Mouse (Mus musculus): ENCODE measurements around the gene Specc1l. TPM values are rescaled to one million over a fixed set of nuclear protein-coding genes. Genes with fewer than 3 reads are reported as not detected.

Gene Specc1l
- total RNA-seq, 2 experiments from 2014 or later = 25.5 to 36.3 TPM

DNA sequence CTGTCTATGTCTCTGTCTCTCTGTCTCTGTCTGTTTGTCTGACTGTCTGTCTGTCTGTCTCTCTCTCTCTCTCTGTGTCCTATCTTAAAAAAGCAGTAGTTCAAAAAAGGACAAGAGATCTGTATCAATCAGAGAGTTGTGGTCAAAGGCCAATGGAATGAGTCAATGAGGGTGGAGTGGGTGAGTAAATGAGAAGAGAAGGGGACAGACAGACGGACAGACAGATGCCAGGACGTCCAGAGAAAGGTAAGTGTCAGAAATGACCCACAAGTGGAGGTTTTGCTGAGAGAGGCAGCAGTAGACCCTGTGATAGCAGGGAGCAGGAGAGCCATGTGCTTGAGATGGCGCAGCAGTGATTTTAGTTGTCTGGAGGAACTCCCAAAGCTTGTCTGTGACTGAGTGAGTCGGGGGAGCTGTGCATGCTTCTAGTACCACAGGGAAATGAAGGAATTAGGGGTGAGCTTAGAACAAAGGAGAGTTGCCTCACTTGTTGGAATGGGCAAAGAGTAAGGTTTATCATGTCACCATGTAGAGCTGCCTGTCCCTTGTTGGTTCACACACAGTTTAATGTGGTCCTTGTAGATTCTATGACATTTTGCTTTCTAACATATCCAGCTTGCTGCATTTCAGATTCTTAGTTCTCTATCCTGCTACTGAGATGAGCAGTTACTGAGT, 10.2 kb downstream of the Specc1l start:
- ATAC-seq (replicated peaks; ENCODE audit: low FRiP score, low TSS enrichment, poor library complexity, severe bottlenecking) = no peak

DNA sequence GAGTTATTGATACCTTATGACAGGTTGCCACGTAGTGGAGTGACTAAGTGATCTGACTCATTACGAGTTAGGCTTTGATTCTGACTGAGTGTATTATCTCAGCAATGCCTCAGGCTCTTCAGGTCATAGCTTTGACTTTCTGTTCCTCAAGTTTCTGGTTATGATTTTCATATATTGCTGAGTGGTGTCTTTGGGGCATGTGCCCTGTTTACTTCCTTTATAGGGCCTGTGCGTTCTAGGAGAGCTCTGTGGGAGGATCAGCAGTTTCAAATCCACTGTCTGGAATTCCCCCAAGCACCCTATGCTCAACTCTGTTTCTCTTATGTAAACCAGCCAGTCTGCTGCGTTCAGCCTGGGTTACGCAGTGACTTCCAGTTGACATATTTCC, 10.7 kb downstream of the Specc1l start:
- no peak for ATAC-seq (replicated peaks; ENCODE audit: low FRiP score, low TSS enrichment, poor library complexity, severe bottlenecking)

DNA sequence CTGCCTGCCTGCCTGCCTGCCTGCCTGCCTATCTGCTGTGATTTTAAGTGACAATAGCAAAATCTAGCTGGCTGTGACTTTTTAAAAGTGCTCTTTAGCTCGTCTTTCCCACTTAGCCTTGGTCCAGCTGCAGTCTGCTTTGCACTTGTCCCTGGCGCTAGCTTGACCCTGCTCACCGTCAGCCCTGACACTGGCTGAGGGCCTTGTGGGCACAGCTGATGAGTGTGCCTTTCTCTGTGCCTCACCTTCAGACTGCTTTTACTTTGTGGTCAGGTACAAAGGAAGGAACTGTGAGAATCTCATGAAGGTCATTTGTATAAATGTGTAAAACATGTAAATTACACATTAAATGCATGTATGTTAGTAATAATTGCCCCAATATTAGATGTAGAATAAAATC, 12.3 kb downstream of the Specc1l start:
- ATAC-seq (replicated peaks; ENCODE audit: low FRiP score, low TSS enrichment, poor library complexity, severe bottlenecking) = no peak

DNA sequence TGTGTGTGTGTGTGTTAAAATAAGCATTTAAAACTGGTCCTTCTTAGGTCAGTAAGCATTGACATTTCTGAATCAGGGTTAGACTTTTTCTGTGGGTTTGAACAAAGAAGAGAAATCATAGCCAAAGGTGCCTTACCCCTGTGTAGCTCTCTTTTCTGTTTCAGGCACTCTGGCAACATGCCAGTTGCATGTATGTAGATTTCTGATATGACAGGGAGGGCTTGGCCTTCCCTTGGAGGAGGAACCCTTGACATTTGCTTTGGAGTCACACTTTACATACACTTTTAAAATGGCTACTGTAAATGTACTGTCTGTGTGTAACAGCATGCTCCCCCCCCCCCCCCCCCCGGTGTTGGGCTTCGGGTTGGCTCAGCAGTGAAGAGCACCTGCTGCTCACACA, 12.8 kb downstream of the Specc1l start:
- ATAC-seq (replicated peaks; ENCODE audit: low FRiP score, low TSS enrichment, poor library complexity, severe bottlenecking) = peak; percentile 54

DNA sequence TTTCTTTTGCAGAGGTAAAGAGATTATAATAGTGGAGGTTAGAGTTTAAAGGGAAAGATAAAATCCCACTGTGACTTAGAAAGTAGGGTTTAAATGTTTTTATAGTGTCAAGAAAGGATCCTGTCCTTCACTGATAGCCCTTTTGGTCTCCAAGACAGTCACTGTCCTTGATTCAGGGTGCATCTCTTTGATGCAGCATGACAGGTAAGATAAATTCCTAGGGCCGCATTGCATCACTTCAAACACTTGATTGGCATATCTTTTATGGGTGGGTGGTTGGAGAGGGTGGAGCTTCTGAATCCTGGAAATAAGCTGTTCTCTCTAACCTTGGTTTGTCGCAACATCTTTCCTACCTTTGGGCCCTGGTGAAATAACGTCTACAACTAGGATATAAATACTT, 15.5 kb downstream of the Specc1l start:
- peak; percentile 76 for ATAC-seq (replicated peaks; ENCODE audit: low FRiP score, low TSS enrichment, poor library complexity, severe bottlenecking)

DNA sequence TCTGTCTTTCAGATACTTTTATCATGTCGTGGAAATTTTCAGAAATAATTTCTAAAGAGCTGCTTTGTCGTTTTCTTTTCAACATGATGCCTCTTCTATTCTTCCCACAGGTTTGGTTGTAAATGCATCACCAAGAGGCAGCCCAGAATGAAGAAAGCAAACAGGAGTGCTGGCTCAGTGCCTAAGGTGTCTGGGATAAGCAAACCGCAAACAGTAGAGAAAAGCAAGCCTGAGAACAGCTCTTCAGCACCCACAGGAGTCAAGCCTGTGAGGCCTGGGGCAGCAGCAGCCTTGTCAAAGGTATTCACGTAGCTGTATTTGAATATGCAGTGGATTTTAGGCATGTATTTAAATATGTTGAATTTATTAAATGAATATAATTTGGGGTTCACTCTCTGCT, 18.7 kb downstream of the Specc1l start:
- ATAC-seq (replicated peaks; ENCODE audit: low FRiP score, low TSS enrichment, poor library complexity, severe bottlenecking) = 0 out of 2 replicates have a peak, but pooled peaks have one; percentile 23

DNA sequence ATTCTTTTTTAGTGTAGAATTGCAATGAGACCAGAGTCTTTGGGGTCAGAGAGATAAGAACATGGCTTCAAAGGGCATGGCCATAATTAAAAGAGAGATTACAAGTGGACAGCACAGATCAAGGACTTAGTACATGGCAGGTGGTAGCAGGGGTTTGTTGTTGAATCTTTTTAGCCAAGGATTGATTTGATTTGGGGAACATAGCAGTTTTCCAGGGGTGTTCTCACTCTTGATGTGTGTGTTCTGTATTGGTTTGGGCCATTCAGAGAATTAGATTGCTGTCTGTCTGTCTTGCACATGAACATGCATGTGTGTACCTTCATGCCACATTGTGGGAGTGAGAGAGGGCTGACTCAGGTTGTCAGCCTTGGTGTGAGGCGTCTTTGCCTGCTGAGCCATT, 20.0 kb downstream of the Specc1l start:
- ATAC-seq (replicated peaks; ENCODE audit: low FRiP score, low TSS enrichment, poor library complexity, severe bottlenecking) = no peak

DNA sequence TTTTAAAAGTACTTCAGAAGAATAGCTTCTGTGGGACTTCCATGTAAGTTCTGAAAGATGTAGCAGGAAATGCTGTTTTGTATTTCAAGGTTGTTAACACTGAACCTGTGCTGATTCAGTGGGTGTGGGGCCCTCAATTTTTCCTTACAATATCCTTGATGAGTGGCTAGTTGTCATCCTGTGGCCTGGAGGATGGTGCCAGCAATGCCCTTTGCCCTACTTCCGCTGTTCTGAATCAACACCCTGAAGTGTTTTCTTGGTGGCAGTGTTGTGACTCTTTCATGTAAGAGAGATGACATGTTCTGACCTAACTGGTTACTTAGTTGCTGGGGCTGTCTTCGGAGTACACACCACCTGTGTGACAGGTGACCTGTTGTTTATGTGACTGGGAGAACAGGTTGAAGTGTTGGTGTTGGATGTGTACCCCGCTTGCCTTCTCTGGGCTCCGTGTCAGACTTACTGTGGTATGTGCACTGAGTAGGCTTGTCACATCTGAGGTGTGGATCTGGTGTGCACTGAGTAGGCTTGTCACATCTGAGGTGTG, 20.8 kb downstream of the Specc1l start:
- ATAC-seq (replicated peaks; ENCODE audit: low FRiP score, low TSS enrichment, poor library complexity, severe bottlenecking) = no peak

DNA sequence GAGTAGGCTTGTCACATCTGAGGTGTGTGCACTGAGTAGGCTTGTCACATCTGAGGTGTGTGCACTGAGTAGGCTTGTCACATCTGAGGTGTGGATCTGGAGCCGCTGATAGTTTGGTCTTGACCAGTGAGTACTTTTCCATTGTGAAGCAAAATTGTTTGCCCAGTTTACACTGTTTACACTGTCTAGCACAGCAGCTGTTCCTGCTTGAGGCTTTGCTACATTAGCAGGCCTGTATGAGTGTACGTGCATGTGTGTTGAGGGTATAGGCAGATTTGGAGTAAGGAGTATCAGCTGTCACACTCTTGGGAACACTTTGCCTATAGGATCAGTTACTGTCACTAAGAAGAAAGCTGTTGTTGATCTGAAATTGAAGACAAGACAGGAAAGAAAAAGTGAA, 21.6 kb downstream of the Specc1l start:
- ATAC-seq (replicated peaks; ENCODE audit: low FRiP score, low TSS enrichment, poor library complexity, severe bottlenecking) = no peak

DNA sequence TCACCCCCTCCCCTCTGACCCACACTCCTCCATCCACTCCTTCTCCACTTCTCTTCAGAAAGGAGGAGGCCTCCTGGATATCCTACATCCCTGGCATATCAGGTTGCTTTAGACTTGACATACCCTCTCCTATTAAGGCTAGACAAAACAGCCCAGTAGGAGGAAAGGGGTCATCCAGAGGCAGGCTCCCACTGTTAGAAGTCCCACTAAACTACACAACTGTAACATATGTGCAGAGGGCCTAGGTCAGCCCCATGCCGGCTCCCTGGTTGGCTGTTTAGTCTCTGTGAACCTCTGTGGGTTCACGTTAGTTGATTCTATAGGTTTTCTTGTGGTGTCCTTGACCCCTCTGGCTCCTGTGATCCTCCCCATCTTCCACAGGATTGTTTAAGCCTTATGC, 23.9 kb downstream of the Specc1l start:
- ATAC-seq (replicated peaks; ENCODE audit: low FRiP score, low TSS enrichment, poor library complexity, severe bottlenecking) = no peak

DNA sequence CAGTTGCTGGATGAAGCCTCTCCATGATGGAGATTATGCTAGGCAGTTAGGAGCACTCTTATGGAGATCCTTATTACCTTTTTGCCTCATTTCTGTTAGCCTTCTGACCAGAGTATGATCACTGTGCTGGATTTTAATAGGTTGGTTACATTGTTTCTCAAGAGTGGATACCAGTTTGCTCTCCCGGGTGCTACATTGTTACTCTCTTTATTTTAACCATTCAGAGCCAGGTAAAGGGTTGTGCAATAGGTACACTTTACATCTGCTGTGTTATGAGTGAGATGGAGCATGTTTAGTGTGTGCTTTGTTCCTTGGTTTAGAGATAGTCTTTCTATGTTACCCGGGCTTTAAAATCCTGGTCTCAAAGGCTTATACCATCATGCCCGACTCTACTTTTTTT, 24.3 kb downstream of the Specc1l start:
- no peak for ATAC-seq (replicated peaks; ENCODE audit: low FRiP score, low TSS enrichment, poor library complexity, severe bottlenecking)

DNA sequence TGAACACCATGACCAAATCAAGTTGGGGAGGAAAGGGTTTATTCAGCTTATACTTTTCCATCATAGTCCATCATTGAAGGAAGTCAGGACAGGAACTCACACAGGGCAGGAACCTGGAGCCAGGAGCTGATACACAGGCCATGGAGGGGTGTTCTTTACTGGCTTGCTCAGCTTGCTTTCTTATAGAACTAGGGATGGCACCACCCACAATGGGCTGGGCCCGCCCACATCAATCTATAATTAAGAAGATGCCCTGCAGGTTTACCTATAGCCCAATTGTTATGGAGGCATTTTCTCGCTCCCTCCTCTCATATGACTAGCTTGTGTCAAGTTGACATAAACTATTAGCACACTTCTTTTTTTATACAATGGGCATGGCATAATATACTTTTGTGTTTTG, 25.3 kb downstream of the Specc1l start:
- no peak for ATAC-seq (replicated peaks; ENCODE audit: low FRiP score, low TSS enrichment, poor library complexity, severe bottlenecking)

DNA sequence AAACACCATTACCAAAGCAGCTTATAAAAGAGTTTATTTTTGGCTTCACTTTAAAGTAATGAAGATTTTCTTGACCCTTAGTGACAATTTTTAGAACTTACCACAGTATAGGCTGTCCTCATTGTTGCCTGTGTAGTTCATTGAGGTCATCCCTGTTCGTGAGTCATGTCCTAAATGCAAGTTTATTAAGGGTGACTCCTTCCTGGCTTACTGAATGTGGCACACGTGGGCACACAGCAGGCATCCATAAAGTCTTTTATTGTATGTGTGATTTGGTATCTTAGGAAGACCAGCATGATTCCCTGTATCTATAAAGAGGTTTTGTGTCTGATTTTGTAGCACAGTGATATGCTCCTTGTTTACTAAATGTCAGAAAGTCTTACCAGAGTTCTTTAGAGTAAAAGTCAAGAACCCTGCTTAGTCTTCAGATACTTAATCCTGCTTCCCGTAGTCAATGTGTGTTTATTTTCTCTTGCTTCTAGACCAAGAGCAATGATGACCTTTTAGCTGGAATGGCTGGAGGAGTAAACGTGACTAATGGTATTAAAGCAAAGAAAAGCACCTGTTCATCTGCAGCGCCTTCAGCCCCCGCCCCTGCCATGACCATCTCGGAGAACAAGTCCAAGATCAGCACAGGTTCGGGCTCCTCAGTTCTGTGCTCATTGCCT, 28.8 kb downstream of the Specc1l start:
- ATAC-seq (replicated peaks; ENCODE audit: low FRiP score, low TSS enrichment, poor library complexity, severe bottlenecking) = no peak

DNA sequence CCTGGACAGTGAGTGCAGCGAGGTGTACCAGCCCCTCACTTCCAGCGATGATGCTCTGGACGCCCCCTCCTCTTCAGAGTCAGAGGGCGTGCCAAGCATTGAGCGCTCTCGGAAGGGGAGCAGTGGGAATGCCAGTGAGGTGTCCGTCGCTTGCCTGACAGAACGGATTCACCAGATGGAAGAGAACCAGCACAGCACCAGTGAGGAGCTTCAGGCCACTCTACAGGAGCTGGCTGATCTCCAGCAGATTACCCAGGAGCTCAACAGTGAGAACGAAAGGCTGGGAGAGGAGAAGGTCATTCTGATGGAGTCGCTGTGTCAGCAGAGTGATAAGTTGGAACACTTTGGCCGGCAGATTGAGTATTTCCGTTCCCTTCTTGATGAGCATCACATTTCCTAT, 33.9 kb downstream of the Specc1l start:
- ATAC-seq (replicated peaks; ENCODE audit: low FRiP score, low TSS enrichment, poor library complexity, severe bottlenecking) = no peak

DNA sequence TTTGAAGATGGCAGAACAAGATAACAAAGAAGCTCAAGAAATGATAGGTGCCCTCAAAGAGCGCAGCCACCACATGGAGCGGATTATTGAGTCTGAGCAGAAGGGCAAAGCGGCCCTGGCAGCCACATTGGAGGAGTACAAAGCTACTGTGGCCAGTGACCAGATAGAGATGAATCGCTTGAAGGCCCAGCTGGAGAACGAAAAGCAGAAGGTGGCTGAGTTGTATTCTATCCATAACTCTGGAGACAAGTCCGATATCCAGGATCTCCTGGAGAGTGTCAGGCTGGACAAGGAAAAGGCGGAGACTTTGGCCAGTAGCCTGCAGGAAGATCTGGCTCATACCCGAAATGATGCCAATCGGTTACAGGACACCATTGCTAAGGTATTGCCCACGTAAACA, 34.5 kb downstream of the Specc1l start:
- ATAC-seq (replicated peaks; ENCODE audit: low FRiP score, low TSS enrichment, poor library complexity, severe bottlenecking) = no peak

DNA sequence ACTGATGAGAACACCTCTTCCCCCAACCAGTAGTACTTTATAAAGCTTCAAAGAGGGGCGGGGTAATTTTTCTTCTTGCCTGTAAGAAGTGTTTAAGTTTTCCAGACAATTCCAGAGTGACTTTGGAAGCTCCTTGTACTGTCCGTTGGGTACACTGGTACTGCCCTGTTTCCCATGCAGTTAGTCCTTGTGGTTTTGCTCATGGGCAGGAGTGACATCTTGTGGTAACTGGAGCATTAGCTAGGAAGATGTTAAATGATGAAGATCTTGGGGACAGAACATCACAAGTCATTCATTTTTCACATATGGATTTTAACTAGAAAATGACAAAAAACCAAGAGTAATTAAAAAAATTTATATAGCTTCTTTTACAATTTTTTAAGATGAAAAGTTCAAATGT, 39.1 kb downstream of the Specc1l start:
- no peak for ATAC-seq (replicated peaks; ENCODE audit: low FRiP score, low TSS enrichment, poor library complexity, severe bottlenecking)

DNA sequence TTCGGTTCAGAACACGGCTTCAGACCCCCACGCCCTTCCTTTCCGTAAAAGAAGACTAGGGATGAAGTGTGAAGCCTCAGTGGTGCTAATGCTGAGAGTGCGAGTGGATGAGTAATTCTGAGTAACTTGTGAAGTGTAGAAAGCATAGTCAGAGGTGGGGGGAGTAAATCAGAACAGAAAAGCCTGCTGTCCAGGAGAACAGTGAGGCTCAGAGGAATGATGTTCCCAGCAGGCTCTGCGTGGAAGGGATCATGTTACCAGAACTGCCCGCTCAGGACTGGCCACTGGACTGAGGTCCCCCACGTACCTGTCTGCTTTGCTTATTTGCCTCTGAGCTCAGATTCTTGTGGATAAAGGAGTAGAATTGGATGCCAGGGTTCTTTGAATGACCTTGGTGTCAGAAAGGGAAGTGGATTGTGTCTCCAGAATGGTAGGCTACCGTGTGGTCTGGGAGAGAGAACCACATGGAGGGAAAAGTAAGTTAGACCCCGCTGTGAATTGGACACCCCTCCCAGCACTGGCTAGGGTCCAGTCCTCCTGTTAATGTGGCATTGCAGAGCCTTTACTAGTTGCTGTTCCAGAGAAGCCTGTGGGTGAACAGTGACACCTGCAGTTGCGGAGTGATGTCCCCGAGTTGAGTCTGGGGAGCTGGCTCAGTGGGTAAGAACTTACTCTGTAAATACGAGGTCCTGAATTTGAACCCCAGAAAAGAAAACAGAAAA, 40.6 kb downstream of the Specc1l start:
- ATAC-seq (replicated peaks; ENCODE audit: low FRiP score, low TSS enrichment, poor library complexity, severe bottlenecking) = no peak

DNA sequence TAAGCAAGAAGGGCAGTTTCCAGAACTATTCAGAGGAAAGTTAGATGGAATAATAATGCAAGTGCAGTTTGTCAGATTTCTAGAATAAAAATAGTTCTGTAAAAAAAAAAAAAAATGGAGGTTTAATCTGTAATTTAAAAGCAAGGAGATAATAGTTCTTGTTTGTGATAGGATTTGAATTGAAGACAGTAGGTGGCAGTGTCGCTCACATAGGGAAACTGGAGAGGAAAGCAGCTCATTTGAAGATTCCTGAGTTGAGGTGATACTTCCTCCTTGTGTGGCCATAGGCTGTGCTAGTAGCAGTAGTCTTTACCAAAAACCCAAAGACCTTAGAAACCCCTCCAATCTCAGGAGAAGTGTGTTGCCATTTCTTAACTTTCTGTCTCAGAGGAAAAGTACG, 43.2 kb downstream of the Specc1l start:
- no peak for ATAC-seq (replicated peaks; ENCODE audit: low FRiP score, low TSS enrichment, poor library complexity, severe bottlenecking)

DNA sequence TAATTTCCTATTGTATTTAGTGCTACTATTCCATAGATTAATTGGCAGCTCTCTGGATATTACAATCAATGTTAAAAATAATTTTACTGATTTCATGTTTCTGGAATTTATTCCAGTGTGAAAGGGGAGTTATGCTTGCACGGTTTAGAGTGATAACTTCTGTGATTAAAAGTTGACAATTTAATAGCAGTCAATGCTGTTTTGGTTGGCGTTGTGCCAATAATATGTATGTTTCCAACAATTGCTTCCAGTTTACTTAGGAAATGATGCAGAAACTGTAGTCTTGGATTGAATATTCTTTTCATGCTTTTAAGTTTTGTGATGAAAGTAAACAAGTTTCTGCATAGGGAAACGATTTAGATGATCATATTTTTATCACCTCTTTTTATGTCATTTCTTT, 45.5 kb downstream of the Specc1l start:
- ATAC-seq (replicated peaks; ENCODE audit: low FRiP score, low TSS enrichment, poor library complexity, severe bottlenecking) = no peak

DNA sequence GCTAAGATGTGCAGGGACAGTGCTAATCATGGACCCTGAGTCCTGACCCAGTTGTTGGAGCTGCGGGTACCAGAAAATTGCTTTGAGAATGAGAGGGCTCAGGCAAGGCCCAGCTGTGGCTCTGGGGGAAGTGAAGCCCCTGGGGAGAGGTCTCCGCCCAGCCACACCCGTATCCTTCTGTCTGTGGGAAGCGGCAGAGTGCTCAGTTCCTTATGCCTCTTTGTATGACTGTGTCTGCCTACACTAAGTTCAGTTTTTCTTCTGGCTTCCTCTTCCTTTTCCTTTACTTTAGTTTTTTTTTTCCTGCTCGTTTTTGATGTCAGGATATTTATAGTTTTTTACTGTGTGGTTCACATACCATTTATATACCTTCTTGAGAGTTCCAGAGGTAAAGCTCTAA, 46.4 kb downstream of the Specc1l start:
- no peak for ATAC-seq (replicated peaks; ENCODE audit: low FRiP score, low TSS enrichment, poor library complexity, severe bottlenecking)

DNA sequence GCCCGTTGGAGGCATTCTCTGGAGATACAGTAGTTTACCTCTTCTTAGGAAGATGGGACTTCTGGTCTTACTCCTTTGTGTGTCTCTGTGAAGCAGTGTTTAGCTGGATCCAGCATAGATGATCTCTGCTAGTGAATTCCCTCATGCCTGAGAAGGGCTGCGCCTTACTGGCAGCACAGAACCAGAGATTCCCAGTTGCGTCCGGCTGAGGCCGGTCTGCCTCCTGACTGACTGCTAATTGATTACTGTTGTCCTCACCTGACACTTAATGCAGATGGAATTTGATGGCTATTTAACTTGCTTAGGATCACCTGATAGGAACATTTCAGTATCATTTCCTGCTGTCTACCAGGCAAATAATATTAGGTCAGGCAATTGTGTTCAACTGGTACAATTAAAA, 49.4 kb downstream of the Specc1l start:
- no peak for ATAC-seq (replicated peaks; ENCODE audit: low FRiP score, low TSS enrichment, poor library complexity, severe bottlenecking)

Data from megakaryocyte-erythroid progenitor cell, adult 5-6 weeks (primary cell).